In the genomic region with DNA sequence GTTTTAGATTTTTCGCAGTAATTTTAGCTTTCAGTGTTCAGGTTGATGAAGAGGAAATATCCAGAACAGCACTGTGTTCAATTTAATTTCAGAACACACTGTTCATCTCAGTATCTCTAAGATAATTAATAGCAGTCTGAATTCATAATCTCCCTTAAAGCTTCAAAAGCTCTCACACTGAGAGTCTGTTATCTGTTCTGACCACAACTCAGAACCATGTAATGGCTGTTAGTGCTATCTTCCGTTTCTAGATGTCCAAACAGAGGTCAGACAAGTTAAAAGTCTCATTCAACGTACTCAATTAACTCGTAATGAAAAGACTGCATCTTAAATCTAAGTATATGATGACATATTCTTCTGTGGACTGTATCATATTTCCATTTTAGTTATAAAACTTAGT, we compare ENCODE assay signal across 28 mouse cellular contexts.
"Had no signal": no experiment of that assay in that cellular context is flagged by ENCODE, and none has a peak within 500 bp of the region (broad histone marks: within the 10 kb centered on the region; RNA-seq: fewer than 3 reads in every experiment).

No protein-coding gene starts in this region.

- H3K4me3 ChIP-seq: gastrocnemius, adult 2 months; heart, adult 2 months; heart, embryonic 13.5 days; heart, embryonic 15.5 days; hindbrain, embryonic 13.5 days; hindbrain, embryonic 15.5 days; kidney, embryonic 15.5 days; limb, embryonic 13.5 days; limb, embryonic 15.5 days; liver, embryonic 13.5 days had no signal

- ATAC-seq: hindbrain, postnatal 0 days; intestine, embryonic 16.5 days had no signal

- H3K9ac ChIP-seq: heart, embryonic 13.5 days; heart, embryonic 15.5 days; hindbrain, embryonic 13.5 days; hindbrain, embryonic 15.5 days; kidney, embryonic 15.5 days; limb, embryonic 13.5 days; limb, embryonic 15.5 days; liver, embryonic 13.5 days had no signal

- H3K27me3 ChIP-seq: heart, embryonic 13.5 days; heart, embryonic 15.5 days; hindbrain, embryonic 13.5 days; hindbrain, embryonic 15.5 days; kidney, embryonic 15.5 days; limb, embryonic 13.5 days; limb, embryonic 15.5 days; liver, embryonic 13.5 days had no signal

- H3K27ac ChIP-seq: gastrocnemius, adult 2 months; heart, adult 2 months; heart, embryonic 13.5 days; heart, embryonic 15.5 days; hindbrain, embryonic 13.5 days; hindbrain, embryonic 15.5 days; hindbrain, postnatal 0 days; kidney, embryonic 15.5 days; kidney, postnatal 0 days; limb, embryonic 13.5 days; limb, embryonic 15.5 days; liver, embryonic 13.5 days had no signal

- DNase-seq: gastrocnemius, adult 2 months; gastrocnemius, postnatal 10 days; gastrocnemius, postnatal 25 days; heart, adult 11 months; heart, adult 2 months; heart, postnatal 14 days; heart, postnatal 36 days; kidney, adult 11 months; kidney, adult 2 months; kidney, adult 9 months; kidney, postnatal 25 days; kidney, postnatal 4 days; layer of hippocampus, adult 9-11 months; layer of hippocampus, postnatal 36 days; left cerebral cortex, postnatal 4 days; liver, embryonic 13.5 days had no signal

- H3K4me2 ChIP-seq: heart, embryonic 11.5 days; heart, embryonic 13.5 days; heart, embryonic 15.5 days; hindbrain, embryonic 13.5 days; hindbrain, embryonic 15.5 days; kidney, embryonic 15.5 days; limb, embryonic 13.5 days; limb, embryonic 15.5 days; liver, embryonic 11.5 days; liver, embryonic 13.5 days had no signal

- H3K4me1 ChIP-seq: heart, embryonic 13.5 days; heart, embryonic 15.5 days; hindbrain, embryonic 13.5 days; hindbrain, embryonic 15.5 days; kidney, embryonic 15.5 days; limb, embryonic 13.5 days; limb, embryonic 15.5 days; liver, embryonic 13.5 days had no signal

- H3K9me3 ChIP-seq: heart, embryonic 13.5 days; heart, embryonic 15.5 days; hindbrain, embryonic 13.5 days; hindbrain, embryonic 15.5 days; kidney, embryonic 15.5 days; limb, embryonic 13.5 days; limb, embryonic 15.5 days; liver, embryonic 13.5 days had no signal

- H3K36me3 ChIP-seq: heart, embryonic 13.5 days; heart, embryonic 15.5 days; hindbrain, embryonic 13.5 days; hindbrain, embryonic 15.5 days; kidney, embryonic 15.5 days; limb, embryonic 13.5 days; limb, embryonic 15.5 days; liver, embryonic 13.5 days had no signal
